Mouse (Mus musculus): ENCODE results near the gene Dicer1.

DNA sequence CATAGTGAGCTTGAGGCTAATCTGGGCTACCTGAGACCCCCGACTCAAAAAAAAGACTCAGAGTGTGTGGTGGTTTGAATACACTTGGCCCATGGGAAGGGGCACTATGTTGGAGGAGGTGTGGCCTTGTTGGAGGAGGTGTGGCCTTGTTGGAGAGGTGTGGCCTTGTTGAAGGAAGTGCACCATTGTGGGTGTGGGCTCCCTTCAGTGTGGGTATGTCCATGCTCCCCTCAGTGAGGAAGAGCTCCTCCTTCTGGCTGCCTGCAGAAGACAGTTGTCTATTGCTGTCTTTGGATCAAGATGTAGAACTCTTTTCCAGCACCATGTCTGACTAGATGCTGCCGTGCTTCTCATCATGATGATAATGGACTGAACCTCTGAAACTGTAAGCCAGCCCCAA, 95.6 kb downstream of the Dicer1 start:
- no peak for TF ChIP-seq POLR2A (IDR thresholded peaks at IDR 0.05; ENCODE audit: low read depth, low read length)
- no peak for TF ChIP-seq CTCF (IDR thresholded peaks at IDR 0.05; ENCODE audit: extremely low read depth, insufficient read depth, insufficient read length, insufficient replicate concordance)
